Mouse (Mus musculus) retina, embryonic 14.5 days (tissue): ENCODE measurements around the gene Mapk11.

ENCODE experiments used
- DNase-seq: peaks from one replicate; pipeline ENCODE4 v3.0.0-alpha.2; 2015; ENCODE audit warnings: low spot score

Gene Mapk11

DNA sequence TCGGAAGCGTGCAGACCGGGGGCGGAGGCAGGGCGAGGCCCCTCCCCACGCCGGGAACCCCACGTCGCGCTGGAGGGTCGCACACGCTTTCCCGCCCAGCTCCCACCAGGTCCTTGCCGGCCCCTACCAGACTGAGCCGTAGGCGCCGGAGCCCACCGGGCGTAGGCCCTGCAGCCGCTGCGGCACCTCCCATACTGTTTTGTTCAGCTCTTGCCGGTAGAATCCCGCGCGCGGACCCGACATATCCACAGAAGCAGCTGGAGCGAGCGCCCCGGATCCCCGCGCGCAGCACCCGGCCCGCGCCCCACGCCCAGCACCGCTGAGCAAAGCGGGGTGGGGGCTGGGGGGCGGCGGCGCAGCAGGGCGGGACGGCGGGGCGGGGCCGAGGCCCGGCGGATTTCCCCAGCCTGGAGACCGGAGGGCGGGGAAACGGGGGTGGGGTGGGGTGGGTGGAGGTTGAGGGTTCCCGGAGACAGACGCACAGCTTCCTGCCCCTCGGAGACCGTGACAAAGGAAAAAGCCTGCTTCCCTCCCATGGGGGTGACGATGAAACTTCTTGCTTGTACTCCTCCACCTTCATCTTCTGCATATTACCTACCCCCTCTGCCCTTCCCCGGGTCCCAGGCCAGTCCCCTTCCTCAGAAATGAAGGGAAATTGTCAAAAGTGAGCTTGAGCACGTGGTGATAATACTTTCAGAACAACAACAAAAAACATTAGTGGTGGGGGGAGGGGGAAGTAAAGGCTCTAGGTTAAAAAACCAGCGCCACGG is at the start of gene Mapk11:
Gene Mapk11, minus strand, starts transcription at position 358 of the 770 bp plus-strand sequence.
- DNase-seq = peak; percentile 63

DNA sequence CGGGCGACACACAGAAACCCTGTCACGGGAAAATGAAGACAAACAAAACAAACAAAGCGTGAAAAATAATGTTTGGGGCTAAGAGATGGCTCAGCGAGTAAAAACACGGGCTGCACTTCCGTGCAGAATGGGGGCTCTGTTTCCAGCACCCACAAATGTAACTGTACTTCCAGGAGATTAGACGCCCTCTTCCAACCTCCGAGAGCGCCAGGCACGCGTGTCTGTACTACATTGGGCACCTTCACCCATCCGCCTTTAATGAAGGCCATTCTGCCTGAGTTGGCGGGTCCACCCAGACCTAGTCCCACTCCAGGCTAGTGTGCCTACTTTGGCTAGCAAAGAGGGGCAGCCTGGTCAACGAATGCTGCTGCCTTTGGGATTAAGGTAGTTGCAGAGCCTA is 47.6 kb upstream of the Mapk11 start:
- DNase-seq = no peak

DNA sequence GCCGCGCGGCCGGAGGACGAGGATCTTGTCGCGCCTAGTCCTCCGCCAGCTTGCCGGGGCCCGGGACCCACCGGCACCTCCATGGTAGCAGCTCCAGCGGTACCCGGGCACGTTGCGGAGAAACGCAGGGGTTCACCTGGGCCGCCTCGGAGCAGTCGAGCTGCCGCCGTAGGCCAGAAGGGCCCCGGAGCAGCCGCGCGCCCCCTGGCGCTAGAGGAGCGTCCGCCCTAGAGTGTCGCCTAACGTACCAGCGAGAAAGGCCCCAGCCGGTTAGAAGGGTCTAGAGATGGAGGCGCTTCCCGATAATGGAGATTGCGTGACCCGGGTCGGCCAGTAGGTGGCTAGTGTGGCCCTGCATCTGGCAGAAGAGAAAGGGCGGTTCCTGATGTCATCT is 46.9 kb upstream of the Mapk11 start, which contains the start of gene Dennd6b:
Gene Dennd6b, minus strand, starts transcription at position 184 of the 394 bp plus-strand sequence.
- DNase-seq = peak; percentile 99

DNA sequence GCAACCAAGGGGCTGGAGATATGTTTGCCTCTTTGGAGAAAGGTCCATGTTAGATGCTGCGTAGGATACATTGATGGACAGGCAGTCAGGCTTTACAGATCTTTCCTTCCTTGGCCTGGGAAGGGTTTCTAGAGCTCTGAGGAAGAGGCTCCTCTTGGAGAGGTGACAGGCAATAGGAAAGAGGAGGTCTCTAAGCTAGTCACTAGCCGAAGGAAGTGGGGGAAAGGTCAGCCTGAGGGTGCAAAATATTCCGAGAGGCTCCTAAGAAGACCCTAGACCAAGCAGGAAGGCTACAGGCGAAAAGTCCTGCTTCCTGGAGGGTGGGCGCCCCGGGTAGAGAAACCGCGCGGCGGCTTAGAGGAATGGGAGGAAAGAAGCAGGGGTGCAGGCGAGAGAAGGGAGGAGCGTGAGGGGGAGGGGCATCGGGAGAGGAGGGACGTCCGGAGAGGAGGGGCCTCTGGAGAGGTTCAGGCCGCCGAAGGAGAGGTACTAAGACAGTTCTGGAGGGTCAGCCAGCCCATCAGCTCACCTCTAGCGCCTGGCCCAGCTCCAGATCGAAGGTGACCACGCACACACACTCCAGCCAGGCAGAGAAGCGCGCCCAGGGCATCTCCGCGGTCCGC is 46.4 kb upstream of the Mapk11 start:
- DNase-seq = peak; percentile 84

DNA sequence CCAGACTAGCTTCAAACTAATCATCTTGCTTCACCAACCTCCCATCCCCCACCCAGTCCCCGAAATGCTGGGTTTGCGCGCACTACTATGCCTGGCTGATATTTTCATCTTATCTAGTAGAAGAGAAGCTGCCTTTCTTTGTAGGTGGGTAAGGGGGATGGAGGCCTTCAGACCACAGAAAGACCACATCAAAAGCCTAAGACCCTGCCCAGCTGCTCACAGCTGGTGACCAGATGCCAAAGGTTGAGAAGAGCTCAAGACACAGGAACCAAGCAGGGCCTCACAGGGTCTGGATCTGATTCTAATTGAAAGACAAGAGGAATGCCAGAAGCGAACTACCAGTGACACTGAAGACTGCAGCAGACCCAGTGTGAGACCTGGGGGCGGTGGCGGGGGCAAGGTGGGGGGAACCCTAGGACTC is 45.8 kb upstream of the Mapk11 start:
- DNase-seq = peak; percentile 42

DNA sequence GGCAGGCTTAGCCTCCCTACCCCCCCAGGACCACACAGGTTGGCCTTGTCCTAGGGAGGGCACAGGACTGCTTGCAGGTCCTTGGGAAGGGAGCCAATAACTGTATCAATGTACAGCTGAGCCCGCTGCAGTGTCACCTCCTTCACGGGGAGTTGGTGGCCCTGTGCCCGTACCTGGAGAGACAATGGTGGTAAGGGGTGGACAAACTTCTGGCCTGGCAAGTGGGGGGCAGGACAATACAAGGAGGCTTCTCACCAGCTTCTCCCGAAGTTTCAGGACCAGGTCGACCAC is 35.5 kb upstream of the Mapk11 start:
- DNase-seq = no peak

DNA sequence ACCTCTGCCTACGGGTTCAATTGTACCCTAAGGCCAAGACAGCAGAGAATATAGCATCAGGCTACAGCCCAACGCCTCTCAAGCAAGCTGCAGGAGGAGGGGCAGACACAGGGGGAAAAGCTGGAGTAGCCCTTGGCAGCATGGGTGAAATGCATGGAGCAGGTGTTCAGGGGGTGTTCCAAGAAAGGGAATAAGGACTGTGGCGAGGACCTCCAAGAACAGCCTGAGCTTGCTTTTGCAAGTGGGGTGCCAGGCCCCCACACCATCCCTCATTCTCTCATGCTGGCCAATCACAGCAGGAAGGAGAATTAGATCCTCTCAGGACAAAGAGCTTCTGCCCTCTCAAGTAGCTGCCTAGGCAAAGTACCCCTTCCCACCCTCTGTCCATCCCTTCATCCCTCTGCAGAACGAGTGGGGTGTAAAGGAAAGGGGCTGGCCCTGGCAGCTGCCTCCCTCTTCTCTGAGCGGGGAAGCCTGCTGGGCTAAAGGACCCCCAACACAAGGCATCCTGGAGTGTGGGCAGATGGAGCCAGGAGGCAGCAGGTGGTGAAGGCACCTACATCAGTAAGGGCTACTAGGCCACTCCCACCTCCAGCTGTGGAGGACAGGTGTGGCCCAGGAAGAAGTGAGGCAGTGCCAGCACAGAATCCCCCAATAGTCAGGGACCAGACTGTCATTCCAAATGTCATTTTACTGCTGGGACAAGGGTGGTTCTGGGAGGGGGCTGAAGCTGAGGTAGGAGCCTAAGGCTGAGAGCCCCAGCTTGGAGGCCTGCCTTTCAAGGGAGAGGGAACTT is 34.9 kb upstream of the Mapk11 start:
- no peak for DNase-seq

DNA sequence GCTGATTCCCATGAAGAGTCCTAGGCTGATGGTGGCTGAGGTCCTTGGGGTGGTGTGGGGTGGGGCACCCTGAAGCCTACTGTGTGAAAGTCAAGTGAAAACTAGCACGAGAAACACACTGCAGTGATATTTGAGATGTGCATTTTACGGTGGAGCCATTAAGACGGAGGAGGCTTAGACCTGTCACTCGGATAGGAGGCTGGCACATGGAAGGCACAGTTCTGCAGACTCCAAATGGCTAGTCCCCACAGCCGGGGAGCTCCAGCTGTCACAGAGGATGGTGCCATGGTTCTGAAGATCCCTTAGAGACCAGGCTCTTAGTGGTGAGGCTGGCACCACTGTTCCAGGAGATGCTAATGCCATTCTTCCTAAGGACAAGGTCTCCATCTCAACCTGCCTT is 33.4 kb upstream of the Mapk11 start:
- DNase-seq = no peak

DNA sequence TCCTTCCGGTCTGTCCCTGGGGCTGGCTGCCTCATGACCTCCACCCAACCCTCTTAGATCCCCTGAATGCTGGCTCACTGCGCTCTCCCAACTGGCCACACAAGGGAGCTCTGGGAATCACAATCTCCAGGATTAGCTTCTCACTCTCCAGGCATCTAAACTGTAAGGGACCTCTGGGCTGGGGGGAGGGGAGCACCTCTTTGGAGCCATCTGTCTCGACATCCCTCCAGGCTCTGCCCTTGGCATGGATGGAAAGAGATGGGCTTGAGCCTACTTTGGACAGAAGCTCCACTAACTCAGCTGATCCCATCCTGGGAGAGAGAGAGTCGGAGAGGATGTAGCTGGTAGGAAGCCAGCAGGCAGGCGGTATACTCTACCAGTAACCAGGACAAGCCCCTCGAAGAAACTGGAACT is 32.9 kb upstream of the Mapk11 start:
- DNase-seq = peak; percentile 72

DNA sequence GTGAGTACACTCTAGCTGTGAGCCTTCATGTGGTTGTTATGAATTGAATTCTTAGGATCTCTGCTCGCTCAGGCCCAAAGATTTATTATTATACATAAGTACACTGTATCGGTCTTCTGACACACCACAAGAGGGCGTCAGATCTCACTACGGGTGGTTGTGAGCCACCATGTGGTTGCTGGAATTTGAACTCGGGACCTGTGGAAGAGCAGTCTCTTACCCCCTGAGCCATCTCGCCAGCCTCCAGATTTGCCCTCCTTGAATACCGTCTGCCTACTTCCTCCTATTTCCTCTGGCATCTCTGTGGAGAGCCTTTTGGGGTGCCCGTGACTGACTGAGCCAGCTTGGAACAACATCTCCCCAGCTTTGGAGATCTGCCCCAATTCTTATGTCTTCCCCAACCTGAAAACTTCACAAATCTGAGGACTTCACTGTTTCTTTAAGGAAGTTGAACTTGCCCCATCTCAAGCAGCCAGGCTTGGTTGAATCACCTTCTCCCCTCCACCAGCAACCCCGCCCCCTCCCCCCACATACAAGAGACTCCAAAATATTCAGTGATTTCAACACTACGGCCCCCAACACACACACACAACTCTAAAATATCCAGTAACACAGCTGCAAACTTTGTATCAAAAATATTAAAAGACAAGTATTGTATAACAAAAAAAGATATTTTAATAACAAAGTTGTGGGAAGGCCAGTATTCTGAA is 32.3 kb upstream of the Mapk11 start:
- DNase-seq = peak; percentile 31

DNA sequence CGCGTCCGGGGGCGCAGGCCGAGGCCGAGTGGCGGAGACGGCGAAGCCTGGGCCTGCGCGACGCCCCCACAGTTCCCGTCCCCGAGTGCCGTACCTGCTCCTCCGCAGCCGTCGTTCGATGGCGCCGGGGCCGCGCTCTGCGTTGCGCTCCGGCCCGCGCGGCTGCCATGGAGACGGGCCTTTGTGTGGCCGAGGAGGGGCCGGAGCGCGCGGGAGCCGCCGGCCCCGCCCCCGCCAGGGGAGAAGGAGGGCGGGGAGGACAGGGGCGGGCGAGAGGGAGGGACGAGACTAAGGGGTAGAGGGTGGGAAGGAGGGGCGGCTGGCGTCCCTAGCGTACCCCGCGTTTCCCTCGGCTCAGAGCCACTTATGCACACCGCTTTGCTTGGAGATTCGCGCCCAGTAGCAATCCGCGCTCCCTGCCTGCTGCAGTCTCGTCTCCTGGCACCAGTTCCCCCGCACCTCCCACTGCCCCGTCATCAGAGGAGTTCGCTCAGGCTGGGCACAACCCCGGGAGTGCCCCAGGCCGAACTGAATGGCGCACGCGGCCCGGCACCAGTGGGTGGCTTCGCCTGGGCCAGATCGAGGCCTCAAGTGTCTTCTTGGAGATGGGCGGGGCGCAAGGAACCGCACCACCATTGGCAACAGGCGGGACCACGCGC is 31.3 kb upstream of the Mapk11 start, which contains the start of gene Plxnb2:
Gene Plxnb2, minus strand, starts transcription at position 218 of the 659 bp plus-strand sequence.
- DNase-seq = peak; percentile 86

DNA sequence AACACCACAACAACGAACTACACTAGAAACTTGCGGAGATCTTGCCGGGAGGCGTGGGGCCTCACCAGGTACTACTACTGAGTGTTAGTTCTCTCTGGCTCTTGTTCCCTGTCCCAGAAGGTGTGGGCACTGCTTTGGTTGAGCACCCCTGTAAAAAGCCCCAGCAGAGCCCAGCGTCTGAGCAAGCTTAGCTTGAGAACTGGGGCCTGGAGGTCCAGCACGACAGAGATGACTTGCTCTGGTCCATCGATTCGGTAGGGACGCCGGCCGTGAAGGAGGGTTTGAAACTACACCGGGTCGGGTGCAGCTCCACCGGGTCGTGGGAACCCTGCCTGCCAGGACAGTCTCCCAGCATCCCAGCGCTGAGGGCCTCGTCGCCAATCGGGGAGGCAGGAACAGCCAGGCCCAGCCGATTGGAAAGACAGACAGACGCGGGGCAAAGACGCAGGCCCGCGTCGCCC is 30.7 kb upstream of the Mapk11 start:
- DNase-seq = no peak

DNA sequence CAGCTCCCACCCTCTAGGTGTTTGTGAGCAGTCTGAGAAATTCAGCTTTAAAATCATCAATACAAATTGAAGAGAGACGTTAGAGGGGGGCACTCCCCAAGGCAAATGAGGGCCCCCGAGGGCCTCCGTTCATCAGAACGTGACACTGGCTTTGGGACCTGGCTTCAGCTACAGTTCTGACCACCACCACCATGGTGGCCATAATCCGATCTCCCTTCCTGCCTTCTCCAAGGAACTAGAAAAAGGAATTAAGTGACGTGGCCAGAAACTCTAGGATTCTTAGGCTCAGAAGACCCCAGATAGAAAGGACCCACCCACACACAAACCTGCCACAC is 30.2 kb upstream of the Mapk11 start:
- DNase-seq = peak; percentile 18

DNA sequence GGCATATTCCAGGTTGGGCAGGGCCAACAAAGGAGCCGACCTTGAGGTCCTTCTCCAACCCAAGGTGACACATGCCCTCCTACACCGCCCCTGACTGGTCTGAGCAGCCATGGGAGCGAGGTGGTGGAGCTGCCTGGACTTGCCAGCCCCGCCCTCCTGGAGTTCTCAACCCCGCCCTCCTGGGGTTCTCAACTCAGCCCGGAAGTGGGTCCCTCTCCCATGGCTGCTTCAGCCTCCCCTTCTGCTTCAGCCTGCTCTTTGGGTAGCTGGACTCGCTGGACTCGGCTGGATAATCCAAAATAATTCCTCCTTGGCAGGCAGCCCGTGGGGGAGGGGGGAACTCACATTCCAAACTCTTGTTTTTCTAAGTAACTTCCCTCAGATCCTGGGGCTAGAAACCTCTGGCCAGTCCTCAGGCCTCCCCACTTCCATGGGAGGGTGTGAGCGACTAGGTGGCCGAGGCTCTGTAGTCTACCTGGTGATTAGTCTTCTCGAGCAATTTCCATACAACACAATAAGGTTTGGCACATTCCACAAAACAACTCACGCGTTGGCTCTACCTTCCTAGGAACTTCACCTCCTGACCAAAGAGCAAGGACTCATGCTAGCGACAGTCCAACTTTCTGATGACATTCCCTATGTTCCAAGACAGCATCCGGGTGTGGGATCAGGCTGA is 29.7 kb upstream of the Mapk11 start:
- DNase-seq = peak; percentile 69

DNA sequence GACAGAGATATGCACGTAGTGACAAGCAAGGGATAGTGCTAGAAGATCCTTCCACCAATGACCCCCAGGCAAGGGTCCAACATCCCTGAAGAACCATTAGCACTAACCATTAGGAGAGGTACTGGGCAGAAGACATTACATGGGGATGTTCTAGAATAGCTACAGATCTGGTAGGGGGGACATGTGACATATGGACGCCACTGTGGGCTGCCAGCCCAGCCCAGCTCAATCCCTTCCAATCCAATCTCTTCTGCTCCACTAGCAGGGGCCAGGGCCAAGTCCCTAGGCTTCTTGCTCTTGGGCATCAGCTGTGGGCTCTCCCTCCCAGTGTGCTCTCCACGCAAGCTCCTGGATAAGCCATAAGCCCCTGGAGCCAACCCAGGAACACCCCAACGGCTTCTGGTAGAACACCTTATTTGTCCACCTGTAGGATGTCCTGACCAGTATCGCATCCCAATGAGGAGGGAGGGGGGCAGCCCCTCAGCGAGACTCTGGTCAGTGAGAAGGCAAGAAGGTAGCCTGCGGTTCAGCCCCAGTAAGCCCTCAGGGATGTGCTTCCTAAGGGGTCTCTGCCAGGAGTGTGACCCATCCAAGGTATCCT is 28.9 kb upstream of the Mapk11 start:
- DNase-seq = peak; percentile 31

DNA sequence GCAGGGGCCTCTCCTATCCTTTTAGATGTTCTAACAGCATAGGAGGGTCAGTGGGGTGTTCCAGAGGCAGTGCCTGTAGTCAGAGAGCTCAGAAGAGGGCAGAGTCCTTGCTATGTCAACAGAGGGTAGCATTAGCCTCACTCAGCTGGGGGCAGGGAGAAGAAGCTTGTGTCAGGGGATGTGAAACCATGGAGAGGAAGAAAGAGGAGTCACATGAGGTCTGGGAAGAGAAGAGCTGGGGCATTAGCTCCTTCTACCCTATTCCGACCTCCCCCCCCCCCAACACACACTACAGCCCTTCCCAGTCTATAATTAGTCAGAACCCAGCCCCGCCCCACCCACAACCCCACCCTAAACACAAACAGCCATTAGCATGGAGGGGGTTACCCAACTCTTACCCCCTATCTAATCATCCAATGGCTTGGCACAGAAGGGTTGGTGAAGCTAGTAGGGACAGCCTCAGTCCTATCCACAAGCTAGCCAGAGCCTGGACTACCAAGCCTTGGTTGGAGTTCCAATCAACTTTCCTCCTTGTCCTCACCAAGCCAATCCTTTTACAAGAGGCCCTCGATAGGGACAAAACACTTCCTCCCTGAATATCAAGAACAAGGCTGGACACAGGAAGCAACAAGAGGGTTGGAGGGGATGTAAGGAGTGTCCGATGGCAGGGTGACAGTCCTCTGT is 28.3 kb upstream of the Mapk11 start:
- no peak for DNase-seq

DNA sequence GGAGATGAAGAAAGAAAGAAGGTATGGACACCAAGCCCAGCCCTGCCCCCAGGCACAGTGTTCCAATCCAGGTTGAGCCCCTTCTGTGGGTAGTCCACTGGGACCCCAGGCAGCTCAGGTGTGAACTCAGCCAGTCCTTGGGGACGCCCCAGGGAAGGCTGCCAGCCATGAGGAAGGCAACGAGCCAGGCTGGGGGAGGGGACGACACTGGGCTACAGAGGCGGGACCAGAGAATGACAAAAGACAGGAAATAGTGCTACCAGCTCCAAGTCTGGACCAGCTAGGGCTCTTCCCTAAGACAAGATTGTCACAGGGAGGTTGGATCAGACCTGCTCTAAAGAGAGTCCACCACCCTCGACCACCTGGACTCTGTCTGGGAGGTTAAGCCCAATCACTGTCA is 27.7 kb upstream of the Mapk11 start:
- no peak for DNase-seq

DNA sequence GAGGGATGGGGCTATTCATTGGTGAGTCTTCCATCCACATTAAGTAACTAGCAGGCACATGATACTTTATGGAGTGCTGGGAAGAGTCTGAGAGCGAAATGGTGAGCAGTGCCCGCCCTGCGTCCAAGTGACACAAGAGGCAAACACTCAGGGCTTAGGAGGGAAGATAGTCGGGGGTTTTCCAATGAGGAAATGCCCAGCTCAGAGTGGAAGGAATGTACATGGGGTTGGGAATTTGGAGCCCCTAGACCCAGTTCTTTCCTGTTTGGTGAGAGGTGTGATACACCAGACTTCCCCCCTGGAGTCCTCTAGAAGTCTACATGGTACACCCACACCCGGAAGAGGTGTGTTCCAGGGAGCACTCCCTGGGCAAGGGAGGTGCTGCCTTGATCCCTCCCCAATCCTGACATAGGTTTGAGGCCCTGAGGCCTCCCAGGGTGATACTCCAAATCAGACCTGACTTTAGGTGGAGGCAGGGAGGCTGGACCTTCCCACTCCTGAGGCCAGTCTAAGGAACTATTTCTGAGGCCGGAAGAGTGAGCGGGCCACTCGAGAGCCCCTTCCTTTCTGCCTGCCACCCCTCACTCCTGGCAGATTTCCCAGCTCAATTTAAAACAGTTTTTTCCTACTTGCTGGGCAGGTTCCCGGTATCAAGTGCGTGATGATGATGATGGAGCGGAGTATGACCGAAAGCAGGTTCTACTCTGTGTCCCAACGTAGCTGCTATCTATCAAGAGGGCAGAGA is 26.2 kb upstream of the Mapk11 start:
- DNase-seq = no peak

DNA sequence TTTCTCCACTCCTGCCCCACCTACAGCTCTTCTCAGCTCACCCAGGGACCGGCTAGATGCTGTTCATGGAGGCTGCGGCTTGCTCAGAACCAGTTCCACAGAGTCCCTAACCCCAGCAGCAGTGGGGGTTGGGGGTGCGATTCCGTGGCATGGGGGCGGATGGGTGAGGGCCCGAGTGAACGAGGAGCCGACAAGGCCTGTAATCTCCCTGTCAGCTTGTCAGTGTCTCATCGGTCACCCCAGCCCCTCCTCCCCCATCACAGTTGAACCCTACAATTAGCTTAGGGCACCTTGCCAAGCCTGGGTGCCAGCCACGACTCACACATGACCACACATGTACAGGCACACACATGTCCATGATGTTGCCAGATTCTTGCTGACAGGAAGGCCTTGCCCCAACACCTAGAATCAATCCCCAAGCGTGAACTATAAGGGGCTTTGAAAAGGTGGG is 25.5 kb upstream of the Mapk11 start:
- DNase-seq = no peak

DNA sequence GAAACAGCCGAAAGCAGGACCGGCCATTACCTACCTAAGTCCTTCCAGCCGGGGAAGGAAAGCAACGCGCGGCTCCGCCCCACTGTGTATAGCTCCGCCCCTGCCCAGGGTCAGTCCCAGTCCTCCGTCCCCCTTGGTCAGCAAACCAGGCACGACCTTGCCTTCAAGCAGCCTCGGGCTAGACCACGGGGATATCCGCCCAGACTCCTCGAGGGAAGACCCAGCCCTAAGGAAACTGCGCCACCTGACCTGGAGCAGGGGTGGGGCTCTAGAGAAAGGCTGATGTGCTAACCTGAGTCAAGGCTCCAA is 24.4 kb upstream of the Mapk11 start:
- DNase-seq = peak; percentile 72
